Mouse (Mus musculus) neural tube, embryonic 14.5 days (tissue): ENCODE results near the gene Ntm. TPM values are rescaled to one million over a fixed set of nuclear protein-coding genes. Genes with fewer than 3 reads are reported as not detected.

ENCODE experiments used
- ATAC-seq: fragments of 200-750 bp; cut with Nextera tagmentation; 2 replicates; pipeline ENCODE4 v1.8.0; 2017; ENCODE audit warnings: low read depth, mild to moderate bottlenecking, moderate TSS enrichment, moderate library complexity
- H3K27ac ChIP-seq: fragments of 300-500 bp; sonication (generic); 2 replicates; pipeline ENCODE4 v1.5.1; 2014; ENCODE audit warnings: low read depth, mild to moderate bottlenecking, control low read depth, low read length, moderate library complexity, mixed read lengths
- H3K27me3 ChIP-seq: fragments of 300-500 bp; sonication (generic); 2 replicates; pipeline ENCODE4 v1.6.1; 2014; ENCODE audit warnings: low read length; ENCODE audit not compliant: control insufficient read depth, insufficient read depth
- H3K36me3 ChIP-seq: fragments of 300-500 bp; sonication (generic); 2 replicates; pipeline ENCODE4 v1.6.1; 2014; ENCODE audit warnings: low read length, mixed read lengths; ENCODE audit not compliant: control insufficient read depth, insufficient read depth
- H3K4me1 ChIP-seq: fragments of 300-500 bp; sonication (generic); 2 replicates; pipeline ENCODE4 v1.6.1; 2014; ENCODE audit warnings: low read length; ENCODE audit not compliant: control insufficient read depth, insufficient read depth
- H3K4me2 ChIP-seq: fragments of 300-500 bp; sonication (generic); 2 replicates; pipeline ENCODE4 v1.6.1; 2014; ENCODE audit warnings: mild to moderate bottlenecking, low read depth, low read length, control low read depth
- H3K4me3 ChIP-seq: fragments of 300-500 bp; sonication (generic); 2 replicates; pipeline ENCODE4 v1.5.1; 2014; ENCODE audit warnings: low read depth, low read length, control low read depth, mixed read lengths
- H3K9ac ChIP-seq: fragments of 300-500 bp; sonication (generic); replicated peaks from 2 replicates; pipeline ENCODE4 v1.6.1; 2014; ENCODE audit warnings: low read depth, mild to moderate bottlenecking, control low read depth, low read length, mixed read lengths
- H3K9me3 ChIP-seq: fragments of 300-500 bp; sonication (generic); 2 replicates; pipeline ENCODE4 v1.6.1; 2016; ENCODE audit warnings: low read length; ENCODE audit not compliant: control insufficient read depth
- WGBS: fragments of 180-500 bp; shearing (Covaris S2); extraction: QIAGEN DNeasy Blood & Tissue Kit; methylation state at CpG from one replicate; pipeline ENCODE4 v1.1.7; 2014; 5-methylcytosine and 5-hydroxymethylcytosine counted together
- polyA plus RNA-seq: library from polyadenylated mRNA; unstranded; fragments of >200 nt; fragmentation: Nextera tagmentation; extraction: Ambion mirVana; gene quantifications from 2 replicates; pipeline ENCODE4 v1.2.1, GENCODE M21; 2014

Gene Ntm
- polyA plus RNA-seq, 1 experiment from 2014 or later = 237 TPM

- no peaks in the 10 kb centered on the region for H3K4me1 ChIP-seq
- H3K4me2 ChIP-seq = no peak overlapping the region
- H3K9me3 ChIP-seq = no peaks in the 10 kb centered on the region
- H3K27me3 ChIP-seq = no peaks in the 10 kb centered on the region
- no peak overlapping the region for H3K9ac ChIP-seq
- H3K4me3 ChIP-seq = no peak overlapping the region
- no peaks in the 10 kb centered on the region for H3K36me3 ChIP-seq
- no peak for ATAC-seq
- no peak overlapping the region for H3K27ac ChIP-seq
- WGBS = 83% methylated on average over 2 of the region's 2 CpGs
Measured at GRCm38 (mm10) chr9:29123828-29124227, 839.1 kb downstream of the Ntm start.

- no peaks in the 10 kb centered on the region for H3K27me3 ChIP-seq
- H3K4me2 ChIP-seq = no peak overlapping the region
- no peak overlapping the region for H3K4me3 ChIP-seq
- H3K9me3 ChIP-seq = no peaks in the 10 kb centered on the region
- no peak overlapping the region for H3K27ac ChIP-seq
- H3K36me3 ChIP-seq = no peaks in the 10 kb centered on the region
- no peak overlapping the region for H3K9ac ChIP-seq
- ATAC-seq = no peak
- no peaks in the 10 kb centered on the region for H3K4me1 ChIP-seq
- WGBS = 57% methylated on average over 2 of the region's 2 CpGs
Measured at GRCm38 (mm10) chr9:29117561-29118112, 845.3 kb downstream of the Ntm start.

DNA sequence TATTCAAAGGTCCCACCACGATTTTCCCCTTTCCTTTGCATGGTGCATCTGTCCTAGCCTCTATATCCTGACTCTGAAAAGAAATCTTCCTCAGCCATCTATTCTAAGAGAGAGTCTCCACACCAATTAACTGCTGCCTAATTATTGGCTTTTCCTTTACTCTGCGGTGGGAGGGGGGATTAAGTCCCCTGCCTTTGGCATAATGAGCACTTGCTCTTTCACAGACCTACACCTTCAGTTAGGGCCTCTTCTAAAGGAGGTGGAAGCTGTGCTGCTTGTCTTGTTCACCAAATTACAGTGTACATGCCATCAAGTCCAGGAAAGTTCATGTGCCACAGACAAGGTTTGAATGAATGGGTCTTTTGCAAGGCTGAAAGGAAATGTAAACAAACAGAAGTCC is 847.6 kb downstream of the Ntm start:
- 47% methylated on average over 2 of the region's 2 CpGs for WGBS
- Histone ChIP-seq H3K4me3 (no peak overlapping the region), H3K9ac (no peak overlapping the region), H3K27ac (no peak overlapping the region), H3K4me1 (no peaks in the 10 kb centered on the region), H3K4me2 (no peak overlapping the region), H3K27me3 (no peaks in the 10 kb centered on the region), H3K36me3 (no peaks in the 10 kb centered on the region), H3K9me3 (no peaks in the 10 kb centered on the region)
- ATAC-seq = no peak

GRCm38 (mm10) chr9:29106771-29107170 is 856.2 kb downstream of the Ntm start:
- WGBS = 66% methylated on average over 3 of the region's 3 CpGs
- Histone ChIP-seq H3K4me2 (no peak overlapping the region), H3K4me1 (no peaks in the 10 kb centered on the region), H3K9me3 (no peaks in the 10 kb centered on the region), H3K36me3 (no peaks in the 10 kb centered on the region), H3K4me3 (no peak overlapping the region), H3K27ac (no peak overlapping the region), H3K27me3 (no peaks in the 10 kb centered on the region), H3K9ac (no peak overlapping the region)
- ATAC-seq = no peak

DNA sequence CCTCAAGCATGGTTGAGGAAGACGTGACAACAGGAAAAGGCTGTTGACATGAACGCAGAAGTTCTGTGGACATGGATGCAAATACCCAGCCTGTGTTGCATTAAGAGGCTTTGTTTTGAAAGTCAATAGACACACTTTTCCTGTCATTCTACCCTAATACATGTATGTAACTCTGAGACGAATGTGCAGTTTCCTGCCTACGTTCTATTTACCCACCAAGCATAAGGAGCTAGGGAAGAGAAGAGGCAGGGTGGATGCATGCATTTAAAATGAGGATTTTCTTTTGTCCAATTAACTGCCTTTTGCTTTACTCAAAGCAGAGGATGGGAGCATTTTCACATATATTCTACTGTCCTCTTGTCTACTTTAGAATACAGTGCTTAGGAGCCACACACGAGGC is 858.5 kb downstream of the Ntm start:
- no peaks in the 10 kb centered on the region for H3K27me3 ChIP-seq
- H3K4me3 ChIP-seq = no peak overlapping the region
- ATAC-seq = no peak
- no peak overlapping the region for H3K27ac ChIP-seq
- H3K36me3 ChIP-seq = no peaks in the 10 kb centered on the region
- H3K4me1 ChIP-seq = no peaks in the 10 kb centered on the region
- H3K9ac ChIP-seq = no peak overlapping the region
- H3K4me2 ChIP-seq = no peak overlapping the region
- no peaks in the 10 kb centered on the region for H3K9me3 ChIP-seq
- WGBS = 79% methylated on average over 5 of the region's 5 CpGs

- Histone ChIP-seq H3K9me3 (no peaks in the 10 kb centered on the region), H3K9ac (no peak overlapping the region), H3K4me3 (no peak overlapping the region), H3K27me3 (no peaks in the 10 kb centered on the region), H3K4me1 (no peaks in the 10 kb centered on the region), H3K27ac (no peak overlapping the region), H3K4me2 (no peak overlapping the region), H3K36me3 (no peaks in the 10 kb centered on the region)
- ATAC-seq = no peak
- WGBS = 58% methylated on average over 6 of the region's 6 CpGs
Measured at GRCm38 (mm10) chr9:29103993-29104392, 858.9 kb downstream of the Ntm start.

DNA sequence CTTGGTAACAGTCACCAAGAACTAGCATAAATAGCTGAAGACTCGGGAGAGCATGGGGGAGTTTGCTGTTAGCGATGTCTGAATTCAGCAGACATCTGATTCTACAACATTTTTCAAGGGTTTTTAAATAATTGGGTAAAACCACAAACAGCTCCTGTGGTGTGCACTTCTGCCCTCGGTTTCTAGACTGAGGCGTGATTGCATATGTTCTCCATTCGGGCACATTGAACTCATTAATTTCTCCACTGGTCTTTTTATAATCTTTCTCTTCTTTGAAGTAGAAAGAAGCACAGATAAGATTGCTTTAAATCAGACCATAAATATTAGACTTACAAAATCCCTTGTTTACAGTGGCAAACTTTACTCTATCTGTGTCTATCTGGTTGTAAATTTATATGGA is 862.3 kb downstream of the Ntm start:
- Histone ChIP-seq H3K4me2 (no peak overlapping the region), H3K4me1 (no peaks in the 10 kb centered on the region), H3K9me3 (no peaks in the 10 kb centered on the region), H3K27ac (no peak overlapping the region), H3K36me3 (no peaks in the 10 kb centered on the region), H3K27me3 (no peaks in the 10 kb centered on the region), H3K4me3 (no peak overlapping the region), H3K9ac (no peak overlapping the region)
- 86% methylated on average over 5 of the region's 5 CpGs for WGBS
- ATAC-seq = no peak

- H3K9me3 ChIP-seq = no peaks in the 10 kb centered on the region
- peaks cover 4% of the 10 kb centered on the region; the same call in 1 of the 2 replicates for H3K4me1 ChIP-seq
- H3K36me3 ChIP-seq = no peaks in the 10 kb centered on the region
- no peak overlapping the region for H3K27ac ChIP-seq
- ATAC-seq = no peak
- H3K4me2 ChIP-seq = no peak overlapping the region
- no peak overlapping the region for H3K4me3 ChIP-seq
- no peak overlapping the region for H3K9ac ChIP-seq
- H3K27me3 ChIP-seq = no peaks in the 10 kb centered on the region
Measured at GRCm38 (mm10) chr9:29092443-29092842, 870.5 kb downstream of the Ntm start.

DNA sequence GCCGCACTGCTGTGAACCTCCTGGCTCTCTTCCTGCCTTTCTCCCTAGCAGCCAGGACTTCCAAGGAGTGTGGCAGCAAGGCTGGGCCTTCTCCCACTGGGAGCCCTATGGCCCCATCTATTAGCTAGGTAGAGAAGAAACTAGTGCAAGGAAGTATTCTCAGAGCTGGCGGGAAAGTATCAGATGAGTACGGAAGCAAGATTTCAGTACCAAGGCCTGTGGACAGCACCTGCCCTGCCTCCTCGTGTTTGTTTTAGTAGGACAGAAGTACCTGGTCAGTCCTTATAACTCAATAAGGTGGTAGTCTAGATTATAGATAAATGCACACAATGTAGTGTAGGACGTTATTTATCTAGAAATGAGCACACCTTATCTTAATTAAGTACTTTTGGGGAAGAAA is 874.3 kb downstream of the Ntm start:
- H3K4me1 ChIP-seq = peaks cover 4% of the 10 kb centered on the region; the same call in 1 of the 2 replicates
- no peaks in the 10 kb centered on the region for H3K36me3 ChIP-seq
- H3K27me3 ChIP-seq = no peaks in the 10 kb centered on the region
- H3K27ac ChIP-seq = no peak overlapping the region
- no peak overlapping the region for H3K9ac ChIP-seq
- no peak overlapping the region for H3K4me2 ChIP-seq
- no peak for ATAC-seq
- no peaks in the 10 kb centered on the region for H3K9me3 ChIP-seq
- 46% methylated on average over 5 of the region's 5 CpGs for WGBS
- H3K4me3 ChIP-seq = no peak overlapping the region
